Mouse (Mus musculus) testis, adult 2 months (tissue): Measurements from ENCODE around the gene Fat3.

Experiments
- CTCF ChIP-seq: fragments of 200-500 bp; IDR thresholded peaks from 2 replicates; pipeline ENCODE4 v1.5.1; 2012; ENCODE audit warnings: low read depth, mild to moderate bottlenecking, inconsistent platforms, low read length, moderate library complexity; ENCODE audit not compliant: control insufficient read depth, insufficient read depth, insufficient replicate concordance
- POLR2A ChIP-seq: fragments of 200-500 bp; IDR thresholded peaks from 2 replicates; pipeline ENCODE4 v1.6.1; 2012; ENCODE audit warnings: low read depth, mild to moderate bottlenecking, inconsistent platforms, low read length, moderate library complexity; ENCODE audit not compliant: control insufficient read depth

GRCm38 (mm10) chr9:15920271-15920670 lies 580.8 kb downstream of the Fat3 start:
- TF ChIP-seq CTCF (no peak), POLR2A (no peak)
